Mouse (Mus musculus) liver, embryonic 15.5 days (tissue): Measurements from ENCODE around the gene Jph4. TPM values are rescaled to one million over a fixed set of nuclear protein-coding genes. Genes with fewer than 3 reads are reported as not detected.

ENCODE experiments used
- ATAC-seq: fragments of 200-750 bp; cut with Nextera tagmentation; 2 replicates; pipeline ENCODE4 v1.8.0; 2017; ENCODE audit warnings: moderate number of reproducible peaks, mild to moderate bottlenecking, moderate library complexity; ENCODE audit not compliant: insufficient read depth
- H3K27ac ChIP-seq: fragments of 300-500 bp; sonication (generic); replicated peaks from 2 replicates; pipeline ENCODE4 v1.5.1; 2015; ENCODE audit warnings: mild to moderate bottlenecking, inconsistent platforms
- H3K27me3 ChIP-seq: fragments of 300-500 bp; sonication (generic); 2 replicates; pipeline ENCODE4 v1.6.1; 2015; ENCODE audit warnings: mild to moderate bottlenecking, inconsistent platforms
- H3K36me3 ChIP-seq: fragments of 300-500 bp; sonication (generic); replicated peaks from 2 replicates; pipeline ENCODE4 v1.6.1; 2015; ENCODE audit warnings: moderate library complexity, mild to moderate bottlenecking, inconsistent platforms
- H3K4me1 ChIP-seq: fragments of 300-500 bp; sonication (generic); replicated peaks from 2 replicates; pipeline ENCODE4 v1.6.1; 2015; ENCODE audit warnings: inconsistent platforms
- H3K4me2 ChIP-seq: fragments of 300-500 bp; sonication (generic); 2 replicates; pipeline ENCODE4 v1.6.1; 2015; ENCODE audit warnings: moderate library complexity, mild to moderate bottlenecking, inconsistent platforms
- H3K4me3 ChIP-seq: fragments of 300-500 bp; sonication (generic); replicated peaks from 2 replicates; pipeline ENCODE4 v1.5.1; 2015; ENCODE audit warnings: mild to moderate bottlenecking, inconsistent platforms
- H3K9ac ChIP-seq: fragments of 300-500 bp; sonication (generic); 2 replicates; pipeline ENCODE4 v1.6.1; 2015; ENCODE audit warnings: moderate library complexity, mild to moderate bottlenecking, inconsistent platforms
- H3K9me3 ChIP-seq: fragments of 300-500 bp; sonication (generic); replicated peaks from 2 replicates; pipeline ENCODE4 v1.6.1; 2016; ENCODE audit warnings: inconsistent platforms
- WGBS: fragments of 180-500 bp; shearing (Covaris S2); methylation state at CpG from one replicate; pipeline ENCODE4 v1.1.7; 2015; ENCODE audit warnings: mixed read lengths; ENCODE audit not compliant: insufficient replicate concordance; 5-methylcytosine and 5-hydroxymethylcytosine counted together
- polyA plus RNA-seq: library from polyadenylated mRNA; unstranded; fragments of >200 nt; fragmentation: Nextera tagmentation; extraction: Ambion mirVana; gene quantifications from 2 replicates; pipeline ENCODE4 v1.2.1, GENCODE M21; 2015

Jph4 gene
- 0.02 TPM in 1 of 2 replicates, not detected in the other for polyA plus RNA-seq

- 16% methylated on average over 21 of the region's 21 CpGs for WGBS
- Histone ChIP-seq H3K27ac (no peak within 1 kb of the TSS), H3K4me2 (no peak within 1 kb of the TSS), H3K4me3 (no peak within 1 kb of the TSS), H3K27me3 (peaks cover 69% of the 10 kb centered on the region), H3K9ac (no peak within 1 kb of the TSS), H3K4me1 (peaks cover 11% of the 10 kb centered on the region), H3K36me3 (no peaks in the 10 kb centered on the region), H3K9me3 (no peaks in the 10 kb centered on the region)
- ATAC-seq, result no peak
Observed at GRCm38 (mm10) chr14:55116425-55117200, at the start of gene Jph4. Gene Jph4, minus strand, starts transcription at chr14:55116935.

DNA sequence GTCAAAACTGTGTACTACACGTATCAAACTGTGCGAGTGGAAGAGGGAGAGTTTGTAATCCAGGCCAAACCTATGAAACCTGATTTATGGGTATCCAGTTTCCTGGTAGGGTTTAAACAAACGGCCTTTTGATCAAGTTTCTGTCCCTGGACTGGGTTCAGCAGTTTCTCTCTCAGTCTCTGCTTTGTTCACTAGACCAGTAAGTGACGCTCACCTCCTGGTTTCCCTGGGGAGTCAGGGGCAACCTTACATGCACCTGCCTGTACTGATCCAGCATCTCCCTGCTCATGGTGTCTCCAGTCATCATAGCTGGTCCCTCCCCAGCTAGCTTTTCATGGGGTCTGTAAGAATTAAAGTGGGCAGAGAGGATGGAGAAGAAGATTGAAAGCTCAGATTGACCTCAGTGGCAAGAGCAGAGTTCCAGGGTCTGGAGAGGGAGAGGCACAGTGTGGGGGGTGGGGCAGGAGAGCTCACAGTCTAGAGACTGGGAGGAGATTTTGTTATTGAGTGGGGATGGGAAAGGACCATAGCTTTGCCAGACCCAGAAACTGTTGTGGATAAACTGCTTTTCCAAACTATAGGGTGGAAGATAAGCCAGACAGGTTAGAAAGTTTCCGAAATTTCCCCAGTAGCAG is 47.6 kb upstream of the Jph4 start:
- no peaks in the 10 kb centered on the region for H3K36me3 ChIP-seq
- H3K4me1 ChIP-seq, result peaks cover 5% of the 10 kb centered on the region
- no peak overlapping the region for H3K4me2 ChIP-seq
- WGBS, result 56% methylated on average over 5 of the region's 5 CpGs
- no peaks in the 10 kb centered on the region for H3K9me3 ChIP-seq
- no peak overlapping the region for H3K4me3 ChIP-seq
- no peak overlapping the region for H3K27ac ChIP-seq
- ATAC-seq, result no peak
- H3K27me3 ChIP-seq, result no peaks in the 10 kb centered on the region
- H3K9ac ChIP-seq, result no peak overlapping the region

- no peak overlapping the region for H3K4me2 ChIP-seq
- H3K9ac ChIP-seq, result no peak overlapping the region
- H3K4me3 ChIP-seq, result no peak overlapping the region
- 54% methylated on average over 4 of the region's 4 CpGs for WGBS
- no peaks in the 10 kb centered on the region for H3K36me3 ChIP-seq
- ATAC-seq, result no peak
- no peaks in the 10 kb centered on the region for H3K9me3 ChIP-seq
- H3K27me3 ChIP-seq, result no peaks in the 10 kb centered on the region
- peaks cover 5% of the 10 kb centered on the region for H3K4me1 ChIP-seq
- H3K27ac ChIP-seq, result no peak overlapping the region
Observed at GRCm38 (mm10) chr14:55162168-55162567, 45.4 kb upstream of the Jph4 start.

GRCm38 (mm10) chr14:55161098-55161634 is 44.4 kb upstream of the Jph4 start:
- Histone ChIP-seq H3K9ac (no peak overlapping the region), H3K9me3 (no peaks in the 10 kb centered on the region), H3K4me2 (peak overlapping the region; percentile 41), H3K4me1 (peaks cover 5% of the 10 kb centered on the region), H3K27me3 (no peaks in the 10 kb centered on the region), H3K27ac (no peak overlapping the region), H3K36me3 (no peaks in the 10 kb centered on the region), H3K4me3 (no peak overlapping the region)
- 26% methylated on average over 14 of the region's 14 CpGs for WGBS
- 0 out of 2 replicates have a peak, but pooled peaks have one; percentile 37 for ATAC-seq

- no peak for ATAC-seq
- Histone ChIP-seq H3K9ac (no peak overlapping the region), H3K27ac (no peak overlapping the region), H3K4me2 (no peak overlapping the region), H3K36me3 (no peaks in the 10 kb centered on the region), H3K27me3 (no peaks in the 10 kb centered on the region), H3K4me1 (peaks cover 5% of the 10 kb centered on the region), H3K4me3 (no peak overlapping the region), H3K9me3 (no peaks in the 10 kb centered on the region)
- 57% methylated on average over 8 of the region's 10 CpGs for WGBS
Observed at GRCm38 (mm10) chr14:55160251-55161071, 43.7 kb upstream of the Jph4 start.

GRCm38 (mm10) chr14:55157322-55158065 is 40.8 kb upstream of the Jph4 start:
- ATAC-seq, result no peak
- WGBS, result 54% methylated on average over 12 of the region's 12 CpGs
- Histone ChIP-seq H3K36me3 (no peaks in the 10 kb centered on the region), H3K4me2 (no peak overlapping the region), H3K9ac (no peak overlapping the region), H3K27ac (no peak overlapping the region), H3K4me3 (no peak overlapping the region), H3K27me3 (no peaks in the 10 kb centered on the region), H3K9me3 (no peaks in the 10 kb centered on the region), H3K4me1 (peaks cover 5% of the 10 kb centered on the region)

- H3K27me3 ChIP-seq, result no peaks in the 10 kb centered on the region
- H3K9ac ChIP-seq, result no peak overlapping the region
- H3K27ac ChIP-seq, result no peak overlapping the region
- WGBS, result 69% methylated on average over 16 of the region's 16 CpGs
- H3K4me2 ChIP-seq, result no peak overlapping the region
- no peak overlapping the region for H3K4me3 ChIP-seq
- no peak for ATAC-seq
- H3K9me3 ChIP-seq, result no peaks in the 10 kb centered on the region
- H3K4me1 ChIP-seq, result no peaks in the 10 kb centered on the region
- no peaks in the 10 kb centered on the region for H3K36me3 ChIP-seq
Observed at GRCm38 (mm10) chr14:55152951-55153481, 36.3 kb upstream of the Jph4 start.

DNA sequence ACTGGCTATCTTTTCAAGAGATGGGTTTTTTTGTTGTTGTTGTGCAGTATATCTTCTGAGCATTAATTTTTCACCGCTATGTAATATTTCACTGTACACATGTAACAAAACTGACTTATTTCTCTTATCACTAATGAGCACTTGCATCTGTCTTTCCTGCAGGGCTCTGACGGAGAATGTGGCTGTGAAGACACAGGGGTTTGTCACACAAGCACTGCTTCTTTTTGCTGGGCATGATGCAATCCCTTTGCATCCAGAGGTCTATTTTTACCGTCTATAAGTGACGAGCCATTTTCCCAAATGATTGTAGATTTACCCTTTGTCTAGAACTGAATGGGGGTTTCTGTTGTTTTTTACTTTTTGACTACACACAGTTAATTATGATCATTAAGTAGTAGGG is 35.4 kb upstream of the Jph4 start:
- Histone ChIP-seq H3K9ac (no peak overlapping the region), H3K9me3 (no peaks in the 10 kb centered on the region), H3K27me3 (no peaks in the 10 kb centered on the region), H3K27ac (no peak overlapping the region), H3K4me1 (no peaks in the 10 kb centered on the region; the same call in 1 of the 2 replicates), H3K4me3 (no peak overlapping the region), H3K36me3 (no peaks in the 10 kb centered on the region), H3K4me2 (no peak overlapping the region)
- 38% methylated on average over 4 of the region's 4 CpGs for WGBS
- no peak for ATAC-seq

- ATAC-seq, result no peak
- Histone ChIP-seq H3K27ac (no peak overlapping the region), H3K4me2 (no peak overlapping the region), H3K4me3 (no peak overlapping the region), H3K4me1 (no peaks in the 10 kb centered on the region; the same call in 1 of the 2 replicates), H3K27me3 (no peaks in the 10 kb centered on the region), H3K9ac (no peak overlapping the region), H3K9me3 (no peaks in the 10 kb centered on the region), H3K36me3 (no peaks in the 10 kb centered on the region)
- WGBS, result 65% methylated on average over 5 of the region's 5 CpGs
Observed at GRCm38 (mm10) chr14:55150985-55151384, 34.2 kb upstream of the Jph4 start.

DNA sequence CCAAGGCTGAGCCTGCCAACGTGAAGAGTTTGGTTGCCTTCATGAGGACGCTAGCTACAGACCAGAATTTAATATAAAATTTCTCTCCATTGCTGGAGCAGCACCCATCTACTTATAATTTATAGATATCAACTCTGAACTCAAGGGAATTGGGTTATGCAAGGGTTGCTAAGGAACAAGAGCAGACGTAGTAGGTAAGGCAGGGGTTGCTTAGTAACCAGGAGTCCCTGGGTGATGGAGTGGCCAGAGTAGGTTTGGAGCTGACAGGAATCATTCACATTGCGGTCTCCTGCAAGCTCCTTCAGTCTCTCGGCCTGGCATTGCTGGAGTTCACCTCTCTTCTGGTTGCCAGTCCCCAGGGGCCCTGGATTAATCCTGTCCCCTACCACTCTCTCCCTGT is 32.3 kb upstream of the Jph4 start:
- 65% methylated on average over 5 of the region's 5 CpGs for WGBS
- ATAC-seq, result no peak
- no peaks in the 10 kb centered on the region for H3K36me3 ChIP-seq
- no peak overlapping the region for H3K4me3 ChIP-seq
- H3K4me2 ChIP-seq, result no peak overlapping the region
- no peaks in the 10 kb centered on the region; the same call in 1 of the 2 replicates for H3K4me1 ChIP-seq
- H3K9me3 ChIP-seq, result no peaks in the 10 kb centered on the region
- H3K27me3 ChIP-seq, result no peaks in the 10 kb centered on the region
- H3K27ac ChIP-seq, result no peak overlapping the region
- H3K9ac ChIP-seq, result no peak overlapping the region
